Mouse (Mus musculus) adrenal gland, postnatal 0 days (tissue): ENCODE measurements around the gene Tep1. TPM values are rescaled to one million over a fixed set of nuclear protein-coding genes. Genes with fewer than 3 reads are reported as not detected.

Experiments
- polyA plus RNA-seq: library from polyadenylated mRNA; unstranded; fragments of >200 nt; fragmentation: Nextera tagmentation; extraction: Ambion mirVana; gene quantifications from 2 replicates; pipeline ENCODE4 v1.2.1, GENCODE M21; 2015

The Tep1 gene
- 9.4 and 9.5 TPM in 2 replicates for polyA plus RNA-seq

GRCm38 (mm10) chr14:50869889-50870804, at the start of gene Tep1:
Gene Tep1 (minus strand): TSS chr14:50870560.

GRCm38 (mm10) chr14:50897374-50897765, 27.0 kb upstream of the Tep1 start, which contains the start of gene Klhl33:
Gene Klhl33 (minus strand): TSS chr14:50897507.

GRCm38 (mm10) chr14:50807487-50808072, 62.8 kb downstream of the Tep1 start, which contains the start of the genes Ccnb1ip1 and Parp2:
Gene Ccnb1ip1 (minus strand): TSS chr14:50807732.
Gene Parp2 (plus strand): TSS chr14:50807841.

GRCm38 (mm10) chr14:50785251-50785637, 85.1 kb downstream of the Tep1 start, which contains the start of gene Ttc5:
Gene Ttc5 (minus strand): TSS chr14:50785519.

Other genes starting within 250 kb of the Tep1 start
- not detected in 2 replicates for gene Olfr745, start 231.2 kb downstream of the Tep1 start, polyA plus RNA-seq
- not detected in 2 replicates for gene Olfr746, start 223.5 kb downstream of the Tep1 start, polyA plus RNA-seq
- not detected in 2 replicates for gene Olfr747, start 177.4 kb downstream of the Tep1 start, polyA plus RNA-seq
- not detected in 2 replicates for gene Olfr748, start 163.2 kb downstream of the Tep1 start, polyA plus RNA-seq
- gene Olfr749, start 125.5 kb downstream of the Tep1 start, polyA plus RNA-seq, result not detected in 2 replicates
- gene Ttc5, start 85.0 kb downstream of the Tep1 start, polyA plus RNA-seq, result 64.9 and 67.5 TPM in 2 replicates
- gene Ccnb1ip1, start 62.8 kb downstream of the Tep1 start, polyA plus RNA-seq, result 0.08 TPM in 1 of 2 replicates, not detected in the other
- gene Parp2, start 62.7 kb downstream of the Tep1 start, polyA plus RNA-seq, result 33.6 and 39.5 TPM in 2 replicates
- 0.36 and 0.57 TPM in 2 replicates for gene Klhl33, start 26.9 kb upstream of the Tep1 start, polyA plus RNA-seq
- gene Osgep, start 54.3 kb upstream of the Tep1 start, polyA plus RNA-seq, result 84.0 and 97.5 TPM in 2 replicates
- 143 and 189 TPM in 2 replicates for gene Apex1, start 54.4 kb upstream of the Tep1 start, polyA plus RNA-seq
- 42.4 and 54.4 TPM in 2 replicates for gene Pip4p1, start 60.3 kb upstream of the Tep1 start, polyA plus RNA-seq
- 71.4 and 77.7 TPM in 2 replicates for gene Pnp, start 60.5 kb upstream of the Tep1 start, polyA plus RNA-seq
- gene Gm49342, start 74.0 kb upstream of the Tep1 start, polyA plus RNA-seq, result not detected in 2 replicates
- 2.2 and 2.8 TPM in 2 replicates for gene Pnp2, start 85.4 kb upstream of the Tep1 start, polyA plus RNA-seq
- gene Rnase10, start 137.2 kb upstream of the Tep1 start, polyA plus RNA-seq, result 0.25 TPM in 1 of 2 replicates, not detected in the other
- not detected in 2 replicates for gene Rnase9, start 171.3 kb upstream of the Tep1 start, polyA plus RNA-seq
- not detected in 2 replicates for gene Rnase11, start 179.6 kb upstream of the Tep1 start, polyA plus RNA-seq
- 1.4 and 1.9 TPM in 2 replicates for gene Rnase12, start 187.1 kb upstream of the Tep1 start, polyA plus RNA-seq
- 0.03 and 0.05 TPM in 2 replicates for gene Olfr750, start 203.9 kb upstream of the Tep1 start, polyA plus RNA-seq
- gene Rnase4, start 220.5 kb upstream of the Tep1 start, polyA plus RNA-seq, result 122 and 245 TPM in 2 replicates
- 14.8 and 20.1 TPM in 2 replicates for gene Ang, start 220.6 kb upstream of the Tep1 start, polyA plus RNA-seq
- gene Eddm3b, start 243.9 kb upstream of the Tep1 start, polyA plus RNA-seq, result 0.08 TPM in 1 of 2 replicates, not detected in the other